ENCODE assay signal across 9 mouse cellular contexts in the genomic region with DNA sequence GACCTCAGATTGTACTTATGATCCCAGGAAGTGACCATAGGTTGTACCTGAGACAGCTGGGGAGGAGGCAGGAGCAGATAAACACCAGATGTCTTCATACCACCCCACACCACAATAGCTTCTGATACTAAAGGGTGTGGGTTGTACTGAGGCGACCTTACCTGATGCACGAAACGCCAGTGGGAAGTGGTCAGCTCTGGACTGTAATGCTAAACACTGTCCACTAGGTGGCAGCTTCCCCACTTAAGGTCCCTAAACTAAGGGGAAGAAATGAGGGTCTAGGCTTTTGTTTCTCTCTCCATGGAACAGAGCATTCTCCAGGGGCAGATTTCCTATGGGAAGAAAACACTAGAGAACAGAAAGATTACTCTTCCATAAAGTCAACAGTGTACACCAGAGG. TPM values are rescaled to one million over a fixed set of nuclear protein-coding genes. Genes with fewer than 3 reads are reported as not detected.
DNase-seq lines count a peak whose midpoint lies in the region; ATAC-seq lines count a peak whose summit lies in the region.
"Had no signal": no experiment of that assay in that cellular context is flagged by ENCODE, and none has a peak within 500 bp of the region (broad histone marks: within the 10 kb centered on the region; RNA-seq: fewer than 3 reads in every experiment).

No protein-coding gene starts in this region.

- H3K4me1 ChIP-seq in hindbrain, embryonic 10.5 days (replicated peaks) = no peaks in the 10 kb centered on the region
- no peaks in the 10 kb centered on the region for H3K4me1 ChIP-seq in hindbrain, embryonic 12.5 days
- H3K4me1 ChIP-seq: lung, embryonic 15.5 days had no signal

- H3K9me3 ChIP-seq in hindbrain, embryonic 10.5 days = peaks cover 11% of the 10 kb centered on the region
- H3K9me3 ChIP-seq in hindbrain, embryonic 12.5 days (replicated peaks) = peaks cover 9% of the 10 kb centered on the region
- H3K9me3 ChIP-seq: lung, embryonic 15.5 days had no signal

- ATAC-seq in hindbrain, embryonic 12.5 days (ENCODE audit: low FRiP score) = no peak

- no peak overlapping the region for H3K27ac ChIP-seq in hindbrain, embryonic 10.5 days
- no peak overlapping the region for H3K27ac ChIP-seq in hindbrain, embryonic 12.5 days
- H3K27ac ChIP-seq: lung, embryonic 15.5 days had no signal

- H3K9ac ChIP-seq in hindbrain, embryonic 12.5 days = no peak overlapping the region
- H3K9ac ChIP-seq: lung, embryonic 15.5 days had no signal

- WGBS in hindbrain, embryonic 10.5 days = 29% methylated on average over 3 of the region's 3 CpGs
- WGBS in hindbrain, embryonic 12.5 days = 46% methylated on average over 3 of the region's 3 CpGs

- peaks cover 23% of the 10 kb centered on the region for H3K36me3 ChIP-seq in hindbrain, embryonic 10.5 days
- H3K36me3 ChIP-seq in hindbrain, embryonic 12.5 days = peaks cover 10% of the 10 kb centered on the region
- H3K36me3 ChIP-seq: lung, embryonic 15.5 days had no signal

- DNase-seq in hindbrain, embryonic 10.5 days (ENCODE audit: low spot score) = peak; percentile 22
- DNase-seq in CD4-positive helper T cell, adult 2 months (ENCODE audit: low read depth, low spot score) = peak; percentile 7
- DNase-seq in cerebellum, adult 11 months = peak; percentile 6
- DNase-seq in lung, postnatal 36 days = peak; percentile 39
- DNase-seq in right cerebral cortex, postnatal 4 days = no peak
- no peak for DNase-seq in frontal cortex, postnatal 10 days (ENCODE audit: low spot score in 2 of 2)
- no peak for DNase-seq in frontal cortex, postnatal 14 days (ENCODE audit: low spot score in 2 of 2)

- no peak overlapping the region for H3K4me3 ChIP-seq in hindbrain, embryonic 10.5 days
- no peak overlapping the region for H3K4me3 ChIP-seq in hindbrain, embryonic 12.5 days
- H3K4me3 ChIP-seq: lung, embryonic 15.5 days had no signal

- no peak overlapping the region for H3K4me2 ChIP-seq in hindbrain, embryonic 12.5 days (replicated peaks)
- H3K4me2 ChIP-seq: lung, embryonic 15.5 days had no signal

- H3K27me3 ChIP-seq in hindbrain, embryonic 10.5 days (ENCODE audit: insufficient read depth, poor library complexity, severe bottlenecking) = no peaks in the 10 kb centered on the region
- H3K27me3 ChIP-seq in hindbrain, embryonic 12.5 days = no peaks in the 10 kb centered on the region
- H3K27me3 ChIP-seq: lung, embryonic 15.5 days had no signal

RNA-seq across cellular contexts. Expression of a gene that starts 53.9 kb away (rescaled TPM):
- polyA plus RNA-seq in hindbrain, embryonic 10.5 days (2016; fragmentation: Nextera tagmentation; extraction: Ambion mirVana) = 40.4 and 53.6 TPM in 2 replicates
- polyA plus RNA-seq in hindbrain, embryonic 12.5 days (2016; fragmentation: Nextera tagmentation; extraction: Ambion mirVana) = 64.7 and 65.6 TPM in 2 replicates

Comparison
In these comparisons a context has a peak if more than half of its experiments do, and no peak if none do; other contexts are left out.
1. DNase-seq: peak in hindbrain, embryonic 10.5 days (single experiment), CD4-positive helper T cell, adult 2 months (single experiment), cerebellum, adult 11 months (single experiment) and lung, postnatal 36 days (single experiment); none in right cerebral cortex, postnatal 4 days (single experiment), frontal cortex, postnatal 10 days (0 of 2) and frontal cortex, postnatal 14 days (0 of 2).